Mouse (Mus musculus) left cerebral cortex, adult 8-10 months (tissue): ENCODE measurements at regions not wholly inside any gene's neighbourhood (a gene's known extent, or its start where the extent isn't known, plus 50 kb on each side); places are given as distances from the start of the nearest gene placed in this dataset.

Experiments used
- DNase-seq, 2 experiments: peaks; one replicate each; pipeline ENCODE4 v3.0.0; 2022; ENCODE audit warnings: low spot score in 2 of 2

GRCm38 (mm10) chr3:148336640-148337039 lies 653.7 kb downstream of the Adgrl2 start:
- DNase-seq = no peak

DNA sequence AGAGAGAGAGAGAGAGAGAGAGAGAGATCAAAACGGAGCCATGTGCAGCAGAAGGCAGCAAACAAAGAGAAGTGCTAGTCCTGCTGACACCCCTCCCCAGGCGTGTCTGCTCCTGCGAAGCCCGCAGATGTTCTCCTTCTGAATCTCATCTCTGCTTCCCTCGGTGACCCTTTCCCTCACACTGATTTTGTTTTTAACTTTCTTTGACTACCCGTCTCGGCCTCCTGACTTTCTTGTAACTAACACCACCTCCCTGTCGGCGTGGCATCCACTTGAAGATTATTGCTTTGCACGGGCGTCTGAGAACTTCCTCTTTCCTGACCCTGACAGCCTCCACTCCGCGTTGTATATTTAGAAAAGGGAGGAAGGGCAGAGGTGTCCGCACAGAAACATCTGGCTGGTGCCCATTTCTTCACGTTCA lies 654.3 kb downstream of the Adgrl2 start:
- no peak for DNase-seq

DNA sequence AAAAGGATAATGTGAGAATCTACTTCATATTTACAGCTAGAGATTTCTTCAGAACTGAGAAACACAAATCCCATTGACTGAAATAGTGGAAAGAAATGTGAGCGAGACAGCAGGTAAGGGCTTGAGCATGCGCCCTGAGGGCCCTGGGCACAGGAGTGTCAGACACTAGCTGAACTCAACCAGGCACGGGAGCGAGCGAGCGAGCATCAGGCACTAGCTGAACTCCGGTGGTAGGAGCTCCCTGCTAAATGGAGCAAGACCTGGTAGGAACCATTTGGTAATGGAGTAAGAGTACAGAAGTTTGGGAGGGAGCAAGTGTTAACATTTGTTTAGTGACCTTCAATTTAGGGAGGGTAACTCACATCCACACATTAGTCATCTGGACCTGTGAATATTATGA lies 654.7 kb downstream of the Adgrl2 start:
- DNase-seq = no peak

DNA sequence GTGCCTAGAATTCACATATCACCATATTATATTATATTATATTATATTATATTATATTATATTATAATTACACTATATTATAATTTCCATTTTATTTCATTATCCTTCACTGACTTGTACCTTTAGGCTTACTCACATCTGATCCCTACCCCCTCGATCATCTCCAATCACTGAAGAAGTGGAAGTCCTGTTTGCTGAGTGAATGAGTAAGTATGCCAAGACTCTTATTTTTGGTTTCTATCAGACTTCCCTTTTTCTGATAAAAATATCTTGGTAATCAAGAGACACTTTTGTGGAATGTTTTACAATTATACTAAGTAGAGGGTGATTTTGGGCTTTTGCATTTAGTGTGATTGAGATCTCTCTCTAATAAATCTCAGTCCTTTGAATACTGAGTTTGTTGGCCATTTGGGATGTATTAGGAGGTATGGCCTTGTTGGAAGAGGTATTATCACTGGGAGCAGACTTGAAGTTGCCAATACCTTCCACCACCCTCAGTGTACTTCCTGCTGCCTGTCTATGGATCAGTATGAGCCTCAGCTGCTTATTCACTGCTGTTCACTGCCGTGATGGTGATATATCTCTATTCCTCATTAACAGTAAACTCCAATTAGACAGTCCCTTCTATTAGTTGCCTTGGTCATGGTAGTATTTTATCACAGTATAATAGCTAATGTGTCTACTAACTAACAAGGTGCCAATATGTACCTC lies 665.3 kb downstream of the Adgrl2 start:
- DNase-seq = no peak

DNA sequence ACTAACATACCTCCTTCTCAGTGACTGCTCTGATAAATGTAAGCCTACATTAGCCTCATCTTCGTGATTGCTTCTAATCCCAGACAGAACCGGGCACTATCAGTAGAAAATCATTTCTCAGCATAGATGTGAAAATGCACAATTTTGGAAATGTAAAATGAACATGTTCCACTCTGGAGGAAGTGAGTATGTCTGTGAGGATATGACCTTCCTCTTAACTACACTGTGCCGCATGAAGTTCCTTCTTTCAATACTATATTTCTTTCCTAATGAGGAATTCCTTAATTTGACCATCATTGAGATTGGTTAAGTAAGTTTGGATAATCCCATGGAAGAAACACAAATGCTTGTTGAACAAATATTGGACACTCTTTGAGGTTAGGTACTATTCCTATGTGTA lies 668.5 kb downstream of the Adgrl2 start:
- no peak for DNase-seq

DNA sequence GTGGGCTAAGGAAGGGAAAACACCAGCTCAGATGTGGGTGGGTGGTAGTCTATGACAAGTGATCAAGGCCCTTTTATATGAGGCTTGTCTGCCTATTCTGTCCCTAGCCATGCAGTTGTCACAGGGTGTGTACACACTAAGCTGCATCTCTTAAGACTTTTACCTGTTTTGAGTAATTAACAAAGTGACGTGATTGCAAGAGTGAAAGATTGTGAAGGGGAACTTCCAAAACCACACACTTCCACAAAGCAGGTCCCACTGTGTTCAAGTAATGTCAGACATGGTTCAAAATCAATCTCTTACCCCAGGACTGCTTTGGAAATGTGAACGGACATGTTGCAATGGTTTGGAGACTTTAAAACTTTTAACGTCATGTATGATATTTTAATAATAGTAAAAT lies 674.2 kb downstream of the Adgrl2 start:
- no peak for DNase-seq

GRCm38 (mm10) chr3:148315286-148315685 lies 675.1 kb downstream of the Adgrl2 start:
- no peak for DNase-seq

DNA sequence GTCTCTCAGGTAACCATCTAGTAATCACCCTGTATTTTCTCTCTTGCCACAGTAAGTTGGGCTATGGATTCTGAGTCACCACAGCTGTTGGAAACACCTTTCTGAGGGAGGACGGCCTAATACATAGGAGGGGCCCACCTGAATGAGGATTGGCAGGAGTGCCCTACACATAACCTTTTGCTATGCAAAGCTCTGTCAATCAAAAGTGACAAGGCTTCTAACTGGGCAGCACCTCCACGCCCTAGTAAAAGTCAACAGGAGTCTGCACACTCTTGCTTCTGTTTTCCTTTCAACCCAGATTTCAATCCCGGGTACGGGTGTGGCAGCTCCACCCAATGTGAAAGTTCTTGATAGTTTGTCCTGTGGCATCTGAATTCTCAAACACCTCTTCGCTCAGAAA lies 694.8 kb downstream of the Adgrl2 start:
- no peak for DNase-seq

- DNase-seq = no peak
Observed at GRCm38 (mm10) chr3:148278978-148279377, 711.4 kb downstream of the Adgrl2 start.

DNA sequence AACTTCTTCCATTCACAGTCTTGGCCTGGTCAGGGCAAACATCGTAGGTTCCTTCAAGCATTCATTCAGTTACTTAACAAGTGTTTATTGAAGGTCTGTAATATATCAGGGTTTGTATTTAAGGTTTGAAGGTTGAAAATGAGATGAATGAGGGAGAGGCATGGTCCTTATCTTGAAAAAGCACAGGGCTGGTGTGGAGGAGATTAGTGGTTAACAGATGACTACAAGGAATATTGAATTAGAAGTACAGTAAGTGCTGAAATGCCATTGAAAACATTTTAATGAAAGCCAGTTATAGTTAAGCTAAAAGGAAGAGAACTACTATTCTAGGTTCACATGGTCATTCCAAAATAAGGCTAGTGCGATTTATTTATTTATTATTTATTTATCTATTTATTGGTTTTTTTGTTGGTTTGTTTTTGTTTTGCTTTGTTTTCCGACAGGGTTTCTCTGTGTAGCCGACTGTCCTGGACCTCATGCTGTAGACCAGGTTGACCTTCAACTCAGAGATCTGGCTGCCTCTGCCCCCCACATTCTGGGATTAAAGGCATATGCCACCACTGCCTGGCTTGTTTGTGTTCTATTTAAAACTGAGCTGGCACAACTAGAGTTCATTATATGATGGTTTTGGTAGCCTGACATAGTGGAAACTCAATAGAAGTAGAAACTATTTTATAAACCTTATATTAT lies 718.1 kb downstream of the Adgrl2 start:
- no peak for DNase-seq

DNA sequence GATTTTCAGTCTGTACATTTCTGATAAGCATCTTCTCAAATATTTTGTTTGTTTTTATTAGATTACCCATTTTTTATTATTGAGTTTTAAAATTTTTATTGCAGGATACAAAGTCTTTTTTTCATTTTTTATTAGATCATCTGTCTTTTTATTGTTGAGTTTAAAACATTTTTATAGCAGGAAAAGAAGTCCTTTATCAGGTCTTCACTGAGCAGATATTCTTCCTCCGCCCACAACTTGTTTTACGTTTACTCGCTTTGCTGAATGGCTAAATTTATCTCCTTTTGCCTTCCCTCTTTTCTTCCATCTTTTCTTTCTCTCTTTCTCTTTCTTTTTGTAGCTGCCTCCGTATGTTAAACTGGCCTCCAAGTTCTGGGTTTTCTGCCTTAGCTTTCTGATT lies 721.5 kb downstream of the Adgrl2 start:
- no peak for DNase-seq

DNA sequence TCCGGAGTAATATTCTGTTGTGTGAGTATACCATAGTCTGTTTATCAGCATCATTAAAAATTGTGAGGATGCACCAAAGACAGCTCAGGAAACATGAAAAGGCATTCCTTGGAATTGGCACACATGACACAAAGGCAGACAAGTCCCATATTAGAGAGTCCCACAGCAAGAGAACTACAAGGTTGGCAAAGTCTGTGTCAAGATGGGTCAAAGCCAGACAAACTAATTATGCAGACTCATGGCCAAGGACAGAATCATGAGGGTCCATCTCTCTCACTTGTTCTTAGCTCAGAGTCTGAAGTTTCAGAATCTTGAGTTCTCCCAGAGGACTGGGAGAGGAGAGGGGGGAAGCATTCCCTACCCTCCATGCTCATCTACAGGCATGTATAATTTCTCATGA lies 731.1 kb downstream of the Adgrl2 start:
- no peak for DNase-seq

GRCm38 (mm10) chr3:148248617-148249016 lies 741.7 kb downstream of the Adgrl2 start:
- DNase-seq = no peak

GRCm38 (mm10) chr3:148246786-148247185 lies 743.6 kb downstream of the Adgrl2 start:
- DNase-seq = no peak

DNA sequence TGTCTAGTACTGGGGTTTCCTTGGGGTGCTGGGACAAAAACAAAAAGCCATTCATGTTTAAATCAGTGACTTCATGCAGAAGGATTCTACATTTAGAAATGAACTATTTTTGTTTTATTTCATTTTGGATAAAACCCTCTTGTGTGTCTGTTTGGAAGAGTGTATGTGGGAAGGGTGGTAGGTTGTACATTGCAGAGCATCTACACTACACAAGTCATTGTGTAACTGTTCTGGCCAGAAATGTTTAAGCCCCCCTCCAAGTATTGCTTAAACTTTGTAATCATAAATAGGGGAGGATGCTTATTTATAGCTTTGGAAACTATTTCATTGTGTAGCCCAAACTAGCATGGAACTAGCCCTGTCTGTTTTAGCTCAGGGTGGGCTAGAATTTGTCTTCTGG lies 752.3 kb downstream of the Adgrl2 start:
- DNase-seq = no peak

DNA sequence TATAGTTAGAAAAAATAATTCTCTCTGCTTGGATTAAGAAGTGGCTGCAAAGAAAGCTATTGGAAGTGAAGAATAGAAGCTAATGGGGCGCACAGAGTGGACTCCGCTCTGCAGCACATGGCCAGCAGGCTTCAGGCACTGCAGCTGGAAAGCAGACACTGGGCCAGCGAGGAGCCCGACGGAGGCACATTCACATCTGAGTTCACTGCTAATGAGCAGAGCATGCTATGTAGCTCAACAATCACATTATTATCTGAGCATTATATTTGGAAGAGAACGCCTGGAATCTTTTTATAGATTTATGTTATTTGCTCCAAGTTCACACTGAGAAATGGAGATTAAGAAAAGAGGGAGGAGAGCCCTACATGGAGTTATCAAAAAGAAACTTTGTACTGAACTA lies 752.8 kb downstream of the Adgrl2 start:
- DNase-seq = no peak

- DNase-seq = no peak
Observed at GRCm38 (mm10) chr3:148233616-148234015, 756.7 kb downstream of the Adgrl2 start.

DNA sequence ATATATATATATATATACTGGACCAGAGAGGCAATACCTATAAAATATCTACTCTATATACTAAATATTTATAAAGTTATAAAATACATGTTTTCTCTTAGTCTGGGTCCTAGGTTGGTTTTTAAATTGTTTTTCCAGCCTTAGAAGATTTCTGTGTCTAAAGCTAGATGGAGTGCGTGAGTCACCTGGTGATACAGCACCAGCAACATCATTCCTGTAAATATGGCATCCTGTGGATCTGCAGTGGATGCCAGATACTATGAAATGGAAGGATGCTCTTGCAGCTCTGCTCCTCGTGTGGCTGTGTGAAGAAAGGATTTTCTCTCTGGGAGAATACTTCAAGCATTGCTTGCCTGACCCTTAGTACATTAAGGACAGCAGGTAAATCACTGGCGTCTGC lies 761.2 kb downstream of the Adgrl2 start:
- no peak for DNase-seq

GRCm38 (mm10) chr3:148228002-148228707 lies 762.2 kb downstream of the Adgrl2 start:
- DNase-seq = no peak

- no peak for DNase-seq
Observed at GRCm38 (mm10) chr3:148220826-148221225, 769.5 kb downstream of the Adgrl2 start.

DNA sequence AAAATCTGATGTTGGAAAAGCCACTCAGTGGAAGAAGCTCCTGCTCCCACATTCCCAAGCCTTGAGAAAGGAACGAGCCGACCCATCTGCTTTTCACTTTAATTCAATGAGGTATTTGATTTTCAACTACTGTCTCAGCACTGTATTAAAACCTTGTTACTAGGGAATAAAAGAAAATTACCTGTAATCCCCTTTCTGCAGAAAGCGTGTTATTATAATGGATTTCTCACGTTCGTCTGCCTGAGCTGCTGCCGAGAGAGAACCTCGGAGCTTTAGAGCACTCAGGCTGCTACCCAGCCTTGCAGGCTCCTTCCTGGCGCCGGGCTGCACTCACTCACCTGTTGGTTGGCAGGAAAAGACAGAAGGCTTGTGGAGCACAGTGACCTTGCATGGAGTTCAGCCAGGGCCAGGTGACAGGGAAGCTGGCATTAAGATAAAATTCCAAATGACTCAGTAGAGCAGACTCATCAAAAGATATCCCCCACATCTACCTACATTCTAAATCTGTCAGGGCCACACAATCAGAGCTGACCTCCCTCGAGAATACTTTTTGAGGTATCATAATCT lies 770.2 kb downstream of the Adgrl2 start:
- no peak for DNase-seq

DNA sequence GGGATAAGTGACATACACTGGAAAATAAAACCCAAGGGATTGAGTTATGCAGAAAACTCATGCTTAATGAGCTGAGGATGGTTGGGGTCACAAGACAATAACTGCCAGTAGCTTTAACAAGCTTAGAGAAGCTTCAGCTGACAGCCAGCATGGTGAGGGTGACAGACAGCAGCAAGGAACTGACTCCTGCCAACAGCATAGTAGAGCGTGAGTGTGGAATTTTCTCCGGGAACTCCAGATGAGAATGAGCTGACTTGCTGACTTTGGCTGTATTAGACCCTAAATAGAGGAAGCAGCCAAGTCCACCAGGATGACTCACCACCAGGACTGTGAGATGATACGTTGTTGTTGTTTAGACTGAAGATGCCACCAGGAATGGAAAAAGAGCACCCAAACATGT lies 788.2 kb downstream of the Adgrl2 start:
- DNase-seq = no peak
